Mouse (Mus musculus) lung, adult 18-20 months (tissue): Measurements from ENCODE around the gene Styx.
"Not testable (repeated sequence)": the region's sequence is repeated elsewhere in the genome, so short reads cannot be mapped to it uniquely, and the experiment has no call there.

Source experiments
- DNase-seq, 2 experiments: peaks; one replicate each; pipeline ENCODE4 v3.0.0; 2022; ENCODE audit warnings: mixed read lengths in 2 of 2

Styx gene

GRCm38 (mm10) chr14:45364211-45365195 lies 13.6 kb downstream of the Styx start:
- peak; percentile 15 to 36 for DNase-seq

GRCm38 (mm10) chr14:45365196-45365587 lies 14.3 kb downstream of the Styx start:
- DNase-seq, result no peak

GRCm38 (mm10) chr14:45378771-45379170 lies 27.9 kb downstream of the Styx start:
- no peak for DNase-seq

GRCm38 (mm10) chr14:45380756-45381155 lies 29.9 kb downstream of the Styx start:
- no peak for DNase-seq

- DNase-seq, result no peak
These were observed 32.0 kb downstream of the Styx start for GRCm38 (mm10) chr14:45382912-45383311.

GRCm38 (mm10) chr14:45385596-45385995 lies 34.7 kb downstream of the Styx start:
- DNase-seq, result no peak

GRCm38 (mm10) chr14:45387480-45387879 lies 36.6 kb downstream of the Styx start:
- no peak for DNase-seq

- DNase-seq, result peak; percentile 92 to 95
These were observed 37.7 kb downstream of the Styx start for GRCm38 (mm10) chr14:45388345-45389181.

GRCm38 (mm10) chr14:45389194-45389593 lies 38.3 kb downstream of the Styx start:
- DNase-seq, result no peak

GRCm38 (mm10) chr14:45399836-45400235 lies 48.9 kb downstream of the Styx start:
- DNase-seq, result peak in 1 of 2 experiments; percentile 29

- DNase-seq, result no peak
These were observed 52.8 kb downstream of the Styx start for GRCm38 (mm10) chr14:45403651-45404050.

GRCm38 (mm10) chr14:45404813-45405212 lies 53.9 kb downstream of the Styx start, which contains the start of gene Gnpnat1:
Gene Gnpnat1 (minus strand): TSS chr14:45404913.
- not testable (repeated sequence) for DNase-seq

- no peak for DNase-seq
These were observed 65.4 kb downstream of the Styx start for GRCm38 (mm10) chr14:45416265-45416664.

- no peak for DNase-seq
These were observed 67.7 kb downstream of the Styx start for GRCm38 (mm10) chr14:45418553-45418952.

- DNase-seq, result no peak
These were observed 68.4 kb downstream of the Styx start for GRCm38 (mm10) chr14:45419323-45419722.

- DNase-seq, result no peak
These were observed 71.5 kb downstream of the Styx start for GRCm38 (mm10) chr14:45422371-45422770.

- DNase-seq, result peak in 1 of 2 experiments; percentile 24
These were observed 72.3 kb downstream of the Styx start for GRCm38 (mm10) chr14:45423220-45423619.

GRCm38 (mm10) chr14:45430066-45430842 lies 79.4 kb downstream of the Styx start:
- DNase-seq, result no peak

GRCm38 (mm10) chr14:45432003-45432402 lies 81.1 kb downstream of the Styx start:
- no peak for DNase-seq

- no peak for DNase-seq
These were observed 83.3 kb downstream of the Styx start for GRCm38 (mm10) chr14:45434220-45434619.

GRCm38 (mm10) chr14:45438250-45438930 lies 87.5 kb downstream of the Styx start:
- DNase-seq, result no peak

- DNase-seq, result no peak
These were observed 88.0 kb downstream of the Styx start for GRCm38 (mm10) chr14:45438931-45439275.
